Mouse (Mus musculus) limb, embryonic 13.5 days (tissue): ENCODE measurements around the gene Dusp27. TPM values are rescaled to one million over a fixed set of nuclear protein-coding genes. Genes with fewer than 3 reads are reported as not detected.
A peak's percentile ranks its signal among the peaks of the same experiment; 100 is the strongest.

Source experiments
- ATAC-seq: fragments of 200-750 bp; cut with Nextera tagmentation; 2 replicates; pipeline ENCODE4 v1.8.0; 2017; ENCODE audit warnings: low read depth, moderate number of reproducible peaks, moderate TSS enrichment; ENCODE audit not compliant: low FRiP score
- H3K27ac ChIP-seq: fragments of 300-500 bp; sonication (generic); 2 replicates; pipeline ENCODE4 v1.5.1; 2015; ENCODE audit warnings: inconsistent platforms, mild to moderate bottlenecking, moderate library complexity
- H3K27me3 ChIP-seq: fragments of 300-500 bp; sonication (generic); 2 replicates; pipeline ENCODE4 v1.6.1; 2015; ENCODE audit warnings: mild to moderate bottlenecking, inconsistent platforms
- H3K36me3 ChIP-seq: fragments of 300-500 bp; sonication (generic); 2 replicates; pipeline ENCODE4 v1.6.1; 2015; ENCODE audit warnings: inconsistent platforms, mild to moderate bottlenecking, moderate library complexity
- H3K4me1 ChIP-seq: fragments of 300-500 bp; sonication (generic); 2 replicates; pipeline ENCODE4 v1.6.1; 2015; ENCODE audit warnings: inconsistent platforms
- H3K4me2 ChIP-seq: fragments of 300-500 bp; sonication (generic); replicated peaks from 2 replicates; pipeline ENCODE4 v1.6.1; 2015; ENCODE audit warnings: inconsistent platforms, mild to moderate bottlenecking, moderate library complexity
- H3K4me3 ChIP-seq: fragments of 300-500 bp; sonication (generic); 2 replicates; pipeline ENCODE4 v1.5.1; 2015; ENCODE audit warnings: moderate library complexity, mild to moderate bottlenecking, inconsistent platforms
- H3K9ac ChIP-seq: fragments of 300-500 bp; sonication (generic); 2 replicates; pipeline ENCODE4 v1.6.1; 2015; ENCODE audit warnings: mild to moderate bottlenecking, inconsistent platforms
- H3K9me3 ChIP-seq: fragments of 300-500 bp; sonication (generic); 2 replicates; pipeline ENCODE4 v1.6.1; 2016; ENCODE audit warnings: inconsistent platforms
- WGBS: fragments of 180-500 bp; shearing (Covaris S2); methylation state at CpG from one replicate; pipeline ENCODE4 v1.1.7; 2015; 5-methylcytosine and 5-hydroxymethylcytosine counted together
- polyA plus RNA-seq: library from polyadenylated mRNA; unstranded; fragments of >200 nt; fragmentation: Nextera tagmentation; extraction: Ambion mirVana; gene quantifications from 2 replicates; pipeline ENCODE4 v1.2.1, GENCODE M21; 2015

The Dusp27 gene
- polyA plus RNA-seq, result 6.1 and 6.4 TPM in 2 replicates

DNA sequence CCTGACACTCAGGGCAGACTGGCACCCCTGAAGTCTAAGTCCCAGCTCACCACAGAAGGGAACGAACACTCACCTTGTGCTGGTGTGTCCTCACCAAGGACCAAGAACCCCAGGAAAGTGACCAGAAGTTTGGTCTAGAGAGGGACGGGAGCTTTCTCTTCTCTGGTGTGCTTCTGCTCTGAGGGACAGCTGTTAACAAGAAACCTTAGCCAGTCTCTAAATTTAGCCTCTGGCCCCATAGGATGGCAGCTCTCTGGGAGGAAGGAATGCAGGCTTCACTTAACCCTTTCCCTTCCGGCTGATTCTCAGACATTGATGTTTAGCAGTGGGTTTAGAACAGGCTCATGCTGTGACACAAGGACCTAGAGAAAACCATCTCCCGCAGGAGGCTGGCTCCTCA lies at the start of gene Dusp27:
Gene Dusp27, minus strand, starts transcription at position 204 of the 400 bp plus-strand sequence.
- peak within 1 kb of the TSS; percentile 20 for H3K4me3 ChIP-seq
- 38% methylated on average over 4 of the region's 4 CpGs for WGBS
- peak within 1 kb of the TSS; percentile 45; the same call in 1 of the 2 replicates for H3K9ac ChIP-seq

GRCm38 (mm10) chr1:166173621-166174020 lies 45.9 kb upstream of the Dusp27 start:
- Histone ChIP-seq H3K9ac (no peak overlapping the region), H3K4me3 (no peak overlapping the region), H3K27ac (no peak overlapping the region), H3K4me1 (no peaks in the 10 kb centered on the region), H3K36me3 (no peaks in the 10 kb centered on the region), H3K4me2 (no peak overlapping the region), H3K27me3 (no peaks in the 10 kb centered on the region), H3K9me3 (no peaks in the 10 kb centered on the region)
- 46% methylated on average over 9 of the region's 9 CpGs for WGBS
- ATAC-seq, result no peak

More for the DNA sequence above, at the start of gene Dusp27:
- Histone ChIP-seq H3K36me3 (no peaks in the 10 kb centered on the region), H3K27me3 (no peaks in the 10 kb centered on the region), H3K4me1 (peaks cover 41% of the 10 kb centered on the region), H3K9me3 (no peaks in the 10 kb centered on the region), H3K27ac (peak within 1 kb of the TSS; percentile 67), H3K4me2 (peak within 1 kb of the TSS; percentile 44)
- ATAC-seq, result no peak; the same call in 1 of the 2 replicates

GRCm38 (mm10) chr1:166172992-166173391 lies 45.3 kb upstream of the Dusp27 start:
- Histone ChIP-seq H3K27me3 (no peaks in the 10 kb centered on the region), H3K4me1 (no peaks in the 10 kb centered on the region), H3K27ac (no peak overlapping the region), H3K36me3 (no peaks in the 10 kb centered on the region), H3K4me2 (no peak overlapping the region), H3K9ac (no peak overlapping the region), H3K9me3 (no peaks in the 10 kb centered on the region), H3K4me3 (no peak overlapping the region)
- ATAC-seq, result no peak
- 86% methylated on average over 3 of the region's 3 CpGs for WGBS

- no peak overlapping the region for H3K4me2 ChIP-seq
- H3K36me3 ChIP-seq, result no peaks in the 10 kb centered on the region
- H3K27ac ChIP-seq, result no peak overlapping the region
- no peak for ATAC-seq
- H3K27me3 ChIP-seq, result no peaks in the 10 kb centered on the region
- WGBS, result 93% methylated on average over 12 of the region's 12 CpGs
- H3K9me3 ChIP-seq, result no peaks in the 10 kb centered on the region
- H3K4me3 ChIP-seq, result no peak overlapping the region
- H3K4me1 ChIP-seq, result no peaks in the 10 kb centered on the region
- no peak overlapping the region for H3K9ac ChIP-seq
These were observed 43.1 kb upstream of the Dusp27 start for GRCm38 (mm10) chr1:166170852-166171251.

GRCm38 (mm10) chr1:166169713-166170112 lies 42.0 kb upstream of the Dusp27 start:
- no peaks in the 10 kb centered on the region for H3K4me1 ChIP-seq
- 84% methylated on average over 7 of the region's 7 CpGs for WGBS

GRCm38 (mm10) chr1:166168017-166168416 lies 40.3 kb upstream of the Dusp27 start:
- Histone ChIP-seq H3K9me3 (no peaks in the 10 kb centered on the region), H3K4me2 (no peak overlapping the region), H3K9ac (no peak overlapping the region), H3K27ac (no peak overlapping the region), H3K4me1 (no peaks in the 10 kb centered on the region), H3K27me3 (no peaks in the 10 kb centered on the region), H3K4me3 (no peak overlapping the region), H3K36me3 (no peaks in the 10 kb centered on the region)
- 91% methylated on average over 7 of the region's 7 CpGs for WGBS
- ATAC-seq, result no peak

More at GRCm38 (mm10) chr1:166169713-166170112, 42.0 kb upstream of the Dusp27 start:
- H3K27me3 ChIP-seq, result no peaks in the 10 kb centered on the region
- H3K27ac ChIP-seq, result no peak overlapping the region
- H3K9me3 ChIP-seq, result no peaks in the 10 kb centered on the region
- H3K4me2 ChIP-seq, result no peak overlapping the region
- no peaks in the 10 kb centered on the region for H3K36me3 ChIP-seq
- no peak overlapping the region for H3K9ac ChIP-seq
- H3K4me3 ChIP-seq, result no peak overlapping the region
- no peak for ATAC-seq

DNA sequence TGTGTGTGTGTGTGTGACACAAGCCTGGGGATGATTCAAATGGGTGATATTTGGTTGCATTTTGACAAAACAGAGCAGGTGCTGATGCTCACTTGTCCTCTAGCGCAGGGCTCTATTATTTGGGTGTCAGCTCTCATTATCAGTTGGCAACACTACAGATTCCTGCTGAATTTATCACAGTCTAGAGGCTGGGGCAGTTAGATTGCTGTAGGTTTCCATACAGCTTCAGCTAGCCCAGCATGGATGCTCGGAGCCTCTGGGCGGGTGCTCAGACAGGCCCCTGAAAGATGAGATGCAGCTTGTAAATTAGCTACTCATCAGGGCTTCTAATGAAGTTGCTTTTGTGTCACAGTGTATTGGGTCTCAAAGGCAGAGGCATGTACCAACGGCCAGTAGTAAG lies 39.7 kb upstream of the Dusp27 start:
- no peaks in the 10 kb centered on the region for H3K9me3 ChIP-seq
- no peak overlapping the region for H3K4me3 ChIP-seq
- no peak overlapping the region for H3K9ac ChIP-seq
- no peak for ATAC-seq
- no peak overlapping the region for H3K4me2 ChIP-seq
- no peaks in the 10 kb centered on the region for H3K4me1 ChIP-seq
- 77% methylated on average over 4 of the region's 4 CpGs for WGBS
- H3K27me3 ChIP-seq, result no peaks in the 10 kb centered on the region
- no peaks in the 10 kb centered on the region for H3K36me3 ChIP-seq
- no peak overlapping the region for H3K27ac ChIP-seq

- Histone ChIP-seq H3K9ac (no peak overlapping the region), H3K4me2 (no peak overlapping the region), H3K27me3 (peaks cover 3% of the 10 kb centered on the region), H3K4me3 (no peak overlapping the region), H3K9me3 (no peaks in the 10 kb centered on the region), H3K27ac (no peak overlapping the region), H3K4me1 (no peaks in the 10 kb centered on the region), H3K36me3 (no peaks in the 10 kb centered on the region)
- WGBS, result 95% methylated on average over 9 of the region's 9 CpGs
- no peak for ATAC-seq
These were observed 37.4 kb upstream of the Dusp27 start for GRCm38 (mm10) chr1:166165159-166165558.

DNA sequence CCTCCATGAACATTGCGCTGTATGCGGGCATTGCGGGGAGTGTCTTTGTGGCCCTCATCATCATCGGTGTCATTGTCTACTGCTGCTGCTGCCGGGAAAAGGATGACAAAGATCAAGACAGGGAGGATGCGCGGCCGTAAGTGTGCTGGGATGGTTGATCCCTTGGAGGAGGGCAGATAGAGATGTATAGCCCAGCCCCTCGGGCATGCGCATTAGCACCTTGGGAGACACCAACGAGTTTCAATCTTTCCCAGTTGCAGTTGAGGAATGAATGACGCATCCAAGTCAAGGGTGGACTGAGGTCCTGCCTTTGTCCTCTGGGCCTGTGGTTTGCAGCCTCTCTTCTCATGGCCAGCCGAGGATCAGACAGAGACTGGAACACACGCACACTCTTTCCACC lies 36.9 kb upstream of the Dusp27 start:
- H3K9ac ChIP-seq, result no peak overlapping the region
- no peaks in the 10 kb centered on the region for H3K36me3 ChIP-seq
- ATAC-seq, result no peak
- WGBS, result 91% methylated on average over 14 of the region's 14 CpGs
- H3K4me1 ChIP-seq, result no peaks in the 10 kb centered on the region
- no peak overlapping the region for H3K27ac ChIP-seq
- H3K27me3 ChIP-seq, result peaks cover 8% of the 10 kb centered on the region
- no peaks in the 10 kb centered on the region for H3K9me3 ChIP-seq
- H3K4me3 ChIP-seq, result no peak overlapping the region
- H3K4me2 ChIP-seq, result no peak overlapping the region

- 14% methylated on average over 24 of the region's 24 CpGs for WGBS
- 0 out of 2 replicates have a peak overlapping the region, but pooled peaks have one; percentile 1 for H3K9ac ChIP-seq
- H3K27me3 ChIP-seq, result peaks cover 34% of the 10 kb centered on the region
- peak overlapping the region; percentile 19; the same call in 1 of the 2 replicates for H3K4me3 ChIP-seq
- no peaks in the 10 kb centered on the region for H3K4me1 ChIP-seq
- no peaks in the 10 kb centered on the region for H3K36me3 ChIP-seq
- peak overlapping the region; percentile 46 for H3K4me2 ChIP-seq
- no peaks in the 10 kb centered on the region for H3K9me3 ChIP-seq
- ATAC-seq, result peak; percentile 49; the same call in 1 of the 2 replicates
- H3K27ac ChIP-seq, result no peak overlapping the region
These were observed 33.1 kb upstream of the Dusp27 start for GRCm38 (mm10) chr1:166160569-166161445.

DNA sequence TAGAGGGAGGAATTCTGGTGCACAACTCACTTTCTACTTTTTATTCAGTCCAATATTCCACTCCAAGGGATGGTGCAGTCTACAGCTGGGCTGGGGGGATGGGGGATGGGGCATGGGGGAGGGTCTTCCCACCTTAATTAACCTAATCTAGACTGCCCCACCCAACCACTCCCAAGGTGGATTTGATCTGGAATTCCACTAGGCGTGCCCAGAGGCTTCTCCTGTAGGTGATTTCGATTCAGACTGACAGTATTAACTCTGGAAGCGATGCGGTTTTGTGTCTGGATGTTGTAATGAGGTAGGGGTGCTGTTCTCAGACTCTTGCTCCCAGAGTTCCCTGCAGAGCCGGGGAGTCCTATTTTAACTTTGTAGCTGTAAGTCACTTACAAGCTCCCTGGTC lies 32.4 kb upstream of the Dusp27 start:
- no peaks in the 10 kb centered on the region for H3K9me3 ChIP-seq
- peak overlapping the region; percentile 46 for H3K4me2 ChIP-seq
- 46% methylated on average over 5 of the region's 5 CpGs for whole genome bisulfite sequencing
- no peak overlapping the region for H3K27ac ChIP-seq
- H3K9ac ChIP-seq, result 0 out of 2 replicates have a peak overlapping the region, but pooled peaks have one; percentile 1
- H3K27me3 ChIP-seq, result peaks cover 41% of the 10 kb centered on the region
- H3K36me3 ChIP-seq, result no peaks in the 10 kb centered on the region
- no peak for ATAC-seq
- H3K4me1 ChIP-seq, result no peaks in the 10 kb centered on the region
- no peak overlapping the region for H3K4me3 ChIP-seq

- ATAC-seq, result no peak
- peaks cover 3% of the 10 kb centered on the region; the same call in 1 of the 2 replicates for H3K4me1 ChIP-seq
- no peak overlapping the region for H3K27ac ChIP-seq
- no peak overlapping the region for H3K9ac ChIP-seq
- H3K36me3 ChIP-seq, result no peaks in the 10 kb centered on the region
- peaks cover 50% of the 10 kb centered on the region for H3K27me3 ChIP-seq
- no peak overlapping the region for H3K4me3 ChIP-seq
- no peak overlapping the region for H3K4me2 ChIP-seq
- no peaks in the 10 kb centered on the region for H3K9me3 ChIP-seq
- 67% methylated on average over 9 of the region's 9 CpGs for WGBS
These were observed 30.9 kb upstream of the Dusp27 start for GRCm38 (mm10) chr1:166158664-166159063.
